Mouse (Mus musculus) ovary, postnatal 10 days (tissue): Measurements from ENCODE around the gene Pappa.

Experiments used
- DNase-seq: peaks from one replicate; pipeline ENCODE4 v3.0.0; 2022; ENCODE audit warnings: low spot score

Gene Pappa

GRCm38 (mm10) chr4:65272295-65272694 is 148.3 kb downstream of the Pappa start:
- no peak for DNase-seq

- no peak for DNase-seq
These were observed 149.4 kb downstream of the Pappa start for GRCm38 (mm10) chr4:65273299-65273851.

- no peak for DNase-seq
These were observed 154.7 kb downstream of the Pappa start for GRCm38 (mm10) chr4:65278451-65279271.

GRCm38 (mm10) chr4:65279272-65279653 is 155.3 kb downstream of the Pappa start:
- no peak for DNase-seq

- DNase-seq = no peak
These were observed 156.2 kb downstream of the Pappa start for GRCm38 (mm10) chr4:65279979-65280677.

GRCm38 (mm10) chr4:65280888-65281287 is 156.9 kb downstream of the Pappa start:
- DNase-seq = no peak

- DNase-seq = no peak
These were observed 159.6 kb downstream of the Pappa start for GRCm38 (mm10) chr4:65283611-65284010.

- DNase-seq = no peak
These were observed 161.2 kb downstream of the Pappa start for GRCm38 (mm10) chr4:65285165-65285564.

GRCm38 (mm10) chr4:65289247-65289646 is 165.3 kb downstream of the Pappa start:
- no peak for DNase-seq

- no peak for DNase-seq
These were observed 171.8 kb downstream of the Pappa start for GRCm38 (mm10) chr4:65295741-65296140.

- DNase-seq = no peak
These were observed 172.5 kb downstream of the Pappa start for GRCm38 (mm10) chr4:65296356-65296967.

GRCm38 (mm10) chr4:65296968-65297499 is 173.1 kb downstream of the Pappa start:
- DNase-seq = no peak

GRCm38 (mm10) chr4:65298212-65299181 is 174.5 kb downstream of the Pappa start:
- no peak for DNase-seq

- DNase-seq = no peak
These were observed 175.4 kb downstream of the Pappa start for GRCm38 (mm10) chr4:65299365-65299764.

- DNase-seq = no peak
These were observed 176.5 kb downstream of the Pappa start for GRCm38 (mm10) chr4:65300431-65300830.

GRCm38 (mm10) chr4:65302666-65303065 is 178.7 kb downstream of the Pappa start:
- no peak for DNase-seq

- no peak for DNase-seq
These were observed 194.0 kb downstream of the Pappa start for GRCm38 (mm10) chr4:65317877-65318525.

- no peak for DNase-seq
These were observed 197.4 kb downstream of the Pappa start for GRCm38 (mm10) chr4:65321340-65321739.

GRCm38 (mm10) chr4:65321959-65322358 is 198.0 kb downstream of the Pappa start:
- DNase-seq = no peak

GRCm38 (mm10) chr4:65325816-65326215 is 201.8 kb downstream of the Pappa start:
- DNase-seq = no peak
